Mouse (Mus musculus) brain, embryonic 14.5 days (tissue): ENCODE measurements around the gene Smoc1. TPM values are rescaled to one million over a fixed set of nuclear protein-coding genes. Genes with fewer than 3 reads are reported as not detected.

Experiments
- DNase-seq: peaks from one replicate; pipeline ENCODE4 v3.0.0-alpha.2; 2011; ENCODE audit warnings: low read depth
- CTCF ChIP-seq: fragments of 200-500 bp; IDR thresholded peaks from 2 replicates; pipeline ENCODE4 v1.5.1; 2012; ENCODE audit warnings: inconsistent platforms, mild to moderate bottlenecking, moderate library complexity, borderline replicate concordance; ENCODE audit not compliant: insufficient read depth, insufficient read length; ENCODE audit errors: extremely low read depth
- POLR2A ChIP-seq: fragments of 200-500 bp; IDR thresholded peaks from 2 replicates; pipeline ENCODE4 v1.6.1; 2012; ENCODE audit warnings: mild to moderate bottlenecking, inconsistent platforms, borderline replicate concordance; ENCODE audit not compliant: poor library complexity, insufficient read depth, insufficient read length, severe bottlenecking; ENCODE audit errors: extremely low read depth
- polyA plus RNA-seq: library from polyadenylated mRNA; depleted of rRNA; stranded (reverse); fragments of >200 nt; gene quantifications from 2 replicates; pipeline ENCODE4 v1.2.3, GENCODE M21; 2012

Gene Smoc1
- polyA plus RNA-seq, 1 experiment, result 40.0 TPM

DNA sequence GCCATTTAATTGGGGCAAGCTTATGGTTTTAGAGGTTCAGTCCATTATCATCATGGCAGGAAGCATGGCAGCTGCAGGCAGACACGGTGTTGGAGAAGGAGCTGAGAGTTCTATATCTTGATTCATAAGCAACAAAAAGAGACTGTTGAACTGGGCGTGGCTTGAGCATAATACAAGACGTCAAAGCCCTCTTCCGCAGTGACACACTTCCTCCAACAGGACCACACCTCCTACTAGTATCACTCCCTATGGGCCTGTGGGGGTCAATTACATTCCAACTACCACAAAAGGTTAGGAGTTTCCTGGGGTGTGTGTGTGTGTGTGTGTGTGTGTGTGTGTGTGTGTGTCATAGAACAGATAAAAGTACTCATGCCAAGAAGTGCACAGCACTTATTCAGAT, 25.7 kb upstream of the Smoc1 start:
- DNase-seq, result no peak

GRCm38 (mm10) chr12:81002841-81003635, 23.6 kb upstream of the Smoc1 start:
- TF ChIP-seq CTCF (no peak), POLR2A (no peak)
- DNase-seq, result peak; percentile 94

More for the DNA sequence above, 25.7 kb upstream of the Smoc1 start:
- TF ChIP-seq CTCF (no peak), POLR2A (no peak)

- no peak for TF ChIP-seq CTCF
- TF ChIP-seq POLR2A, result no peak
- DNase-seq, result peak; percentile 41
These were observed 16.8 kb upstream of the Smoc1 start for GRCm38 (mm10) chr12:81009813-81010212.

- TF ChIP-seq POLR2A, result no peak
- TF ChIP-seq CTCF, result no peak
- DNase-seq, result no peak
These were observed 14.6 kb upstream of the Smoc1 start for GRCm38 (mm10) chr12:81011994-81012393.

DNA sequence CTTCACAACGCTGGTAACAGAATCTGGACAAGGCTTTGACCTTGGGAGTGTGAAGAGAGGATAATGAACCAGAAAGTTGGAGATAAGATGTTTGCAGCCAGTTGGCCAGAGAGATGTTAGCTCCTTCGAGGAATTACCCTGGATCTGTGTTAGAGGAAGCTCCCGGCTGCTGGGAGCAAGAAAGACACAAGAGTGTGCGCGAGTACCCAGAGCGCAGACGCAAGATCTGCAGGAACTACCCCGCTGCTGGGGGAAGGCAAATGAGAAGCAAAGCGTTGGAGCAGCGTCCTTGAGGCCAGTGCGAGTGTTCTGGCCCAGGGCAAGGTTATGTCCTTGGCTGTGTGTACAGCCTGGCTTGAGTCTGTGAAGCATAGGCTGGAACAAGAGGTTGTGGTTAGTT, 13.1 kb upstream of the Smoc1 start:
- TF ChIP-seq POLR2A (no peak), CTCF (no peak)
- no peak for DNase-seq

DNA sequence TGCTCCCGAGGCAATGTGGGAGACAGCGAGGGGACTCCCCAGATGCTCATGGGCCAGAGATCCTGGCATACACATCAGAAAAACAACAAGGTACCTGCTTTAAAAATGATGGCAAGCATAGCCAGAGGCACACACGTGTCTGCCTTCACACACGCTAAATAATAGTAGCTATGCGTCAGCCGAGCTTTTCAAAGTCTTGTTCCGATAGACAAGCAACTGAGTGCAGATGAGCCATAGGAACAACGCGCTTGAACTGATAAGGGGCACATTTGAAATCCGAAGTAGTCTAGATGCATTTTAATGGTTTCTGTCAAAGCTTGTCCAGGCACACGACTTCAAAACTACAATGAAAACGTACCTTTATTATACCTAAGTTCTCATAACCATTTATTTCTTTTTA, 9.0 kb upstream of the Smoc1 start:
- no peak for DNase-seq
- TF ChIP-seq CTCF (no peak), POLR2A (no peak)

- no peak for TF ChIP-seq CTCF
- TF ChIP-seq POLR2A, result no peak
- DNase-seq, result no peak
These were observed 7.9 kb upstream of the Smoc1 start for GRCm38 (mm10) chr12:81018516-81019279.

DNA sequence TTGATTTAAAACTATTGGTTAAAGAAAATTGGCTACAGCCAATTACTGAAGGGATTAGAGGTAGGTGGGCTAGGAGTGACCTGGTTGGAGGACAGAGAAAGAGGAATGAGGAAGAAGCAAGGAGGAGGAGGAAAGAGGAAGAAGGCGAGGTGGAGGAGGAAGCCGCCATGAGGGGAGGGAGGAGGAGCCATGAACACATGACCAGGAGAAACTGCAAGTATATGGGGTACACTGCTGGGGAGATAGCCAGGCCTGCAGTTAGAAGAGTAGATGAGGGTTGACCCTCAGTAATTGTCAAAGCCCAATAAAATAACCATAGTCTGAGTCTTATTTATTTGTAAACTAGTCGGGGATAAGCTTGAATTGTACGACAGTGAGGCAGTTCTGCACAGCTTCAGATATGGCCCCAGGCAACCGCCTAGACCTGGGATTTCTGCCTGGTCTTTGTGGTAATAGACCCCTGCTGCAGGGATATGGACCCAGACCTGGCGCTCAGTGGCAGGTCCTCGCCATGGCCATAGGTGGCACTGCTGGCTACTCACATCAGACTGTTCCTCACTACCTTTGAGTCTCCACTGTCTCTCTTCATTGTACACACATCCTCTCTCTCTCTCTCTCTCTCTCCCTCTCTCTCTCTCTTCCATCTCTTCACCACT, 7.2 kb upstream of the Smoc1 start:
- no peak for DNase-seq
- TF ChIP-seq POLR2A, result no peak
- TF ChIP-seq CTCF, result no peak

GRCm38 (mm10) chr12:81024407-81024806, 2.2 kb upstream of the Smoc1 start:
- peak; percentile 8 for DNase-seq

GRCm38 (mm10) chr12:81024993-81025392, 1.6 kb upstream of the Smoc1 start:
- DNase-seq, result no peak
- TF ChIP-seq CTCF, result peak; percentile 20; the same call in 1 of the 2 replicates
- no peak for TF ChIP-seq POLR2A

More at GRCm38 (mm10) chr12:81024407-81024806, 2.2 kb upstream of the Smoc1 start:
- no peak for TF ChIP-seq POLR2A
- TF ChIP-seq CTCF, result no peak

DNA sequence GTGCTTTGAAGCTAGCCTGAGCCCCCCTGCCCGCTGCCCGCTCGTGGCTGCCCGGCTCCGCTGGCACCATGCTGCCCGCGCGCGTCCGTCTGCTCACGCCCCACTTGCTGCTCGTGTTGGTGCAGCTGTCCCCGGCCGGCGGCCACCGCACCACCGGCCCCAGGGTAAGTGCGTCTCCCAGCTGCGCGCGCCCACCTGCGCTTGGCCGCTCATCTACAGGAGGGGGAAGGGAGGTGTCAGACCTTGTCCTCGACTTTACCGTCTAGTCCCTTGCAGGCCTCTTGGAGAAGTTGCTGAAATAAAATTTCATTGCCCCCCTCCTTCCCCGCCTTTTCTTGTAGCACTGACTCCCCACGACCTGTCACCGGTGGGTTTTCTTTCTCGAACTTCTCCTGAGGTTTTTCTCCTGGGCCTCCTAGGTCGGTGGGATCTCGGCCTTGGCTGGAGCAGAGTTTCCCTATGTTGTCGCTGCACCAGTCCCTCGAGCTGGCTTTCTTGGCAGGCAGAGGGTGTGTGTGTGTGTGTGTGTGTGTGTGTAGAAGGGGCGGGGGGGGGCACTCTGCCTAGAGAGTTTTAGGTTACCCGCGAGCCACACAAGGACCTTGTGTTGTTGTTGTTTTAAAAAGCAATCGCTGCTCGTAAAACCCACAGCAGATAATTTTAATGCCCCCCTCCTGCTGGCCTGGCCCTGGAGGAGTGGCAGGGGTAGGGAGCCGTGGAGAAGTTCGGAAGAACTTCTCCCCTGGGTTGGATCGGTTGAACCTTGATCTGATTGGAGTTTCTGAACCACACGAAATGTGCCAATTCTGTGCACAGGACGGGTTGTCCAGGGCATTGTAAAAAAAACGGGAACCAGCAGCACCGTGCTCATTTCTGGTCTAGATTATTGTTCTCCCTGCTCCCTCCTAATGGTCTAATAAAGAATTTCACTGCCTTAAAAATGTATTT, 661 bp downstream of the Smoc1 start:
- TF ChIP-seq POLR2A (no peak), CTCF (no peak)
- peak; percentile 44 for DNase-seq

DNA sequence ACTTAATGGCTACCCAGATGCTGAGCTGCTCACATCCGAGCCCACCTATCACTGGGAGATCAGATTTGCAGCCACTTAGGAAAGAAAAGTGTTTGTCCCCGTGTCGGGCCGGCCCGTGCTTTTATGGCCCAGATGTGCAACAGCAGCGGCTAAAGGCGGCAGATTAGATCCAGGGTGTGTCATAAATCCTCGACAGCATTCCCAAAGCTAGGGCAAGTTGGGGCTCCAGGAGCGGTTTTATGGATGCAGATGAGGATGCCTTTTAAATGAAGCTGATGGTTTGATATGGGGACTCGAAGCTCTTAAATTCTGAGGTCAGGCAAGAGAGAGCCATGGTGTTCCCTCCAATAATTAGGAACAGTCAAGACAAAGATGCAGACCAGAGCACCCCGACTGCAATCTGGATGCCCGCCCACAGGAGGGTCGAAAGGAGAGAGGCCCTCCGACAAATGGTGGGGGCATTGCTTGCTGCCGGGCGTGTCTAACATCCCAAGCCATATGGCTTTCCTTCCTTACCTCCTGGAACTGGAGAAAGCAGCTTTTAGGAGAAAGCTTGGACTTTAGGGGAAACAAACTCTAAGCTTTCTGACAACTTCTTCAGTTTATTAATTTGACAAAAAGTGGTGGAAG, 1.8 kb downstream of the Smoc1 start:
- DNase-seq, result peak; percentile 18
- no peak for TF ChIP-seq POLR2A
- TF ChIP-seq CTCF, result no peak

DNA sequence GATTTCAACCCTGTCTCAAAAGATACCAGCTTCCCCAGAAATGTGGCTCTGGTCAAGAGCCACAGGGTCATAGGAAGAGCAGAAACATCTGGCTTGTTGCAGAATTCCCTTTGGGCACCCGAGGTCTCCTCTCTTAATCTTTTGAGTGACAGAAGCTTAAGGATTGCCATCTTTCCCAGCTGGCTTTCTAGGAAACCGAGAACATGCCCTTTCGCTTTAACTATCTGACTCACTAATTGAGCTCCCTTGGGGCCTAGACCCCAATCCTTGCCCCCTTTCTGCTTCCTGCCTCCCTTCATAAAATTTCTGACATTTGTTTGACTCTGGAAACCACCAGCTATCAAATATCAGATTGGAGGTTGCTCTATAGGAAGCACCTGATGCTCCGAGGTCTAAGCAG, 3.1 kb downstream of the Smoc1 start:
- no peak for TF ChIP-seq CTCF
- no peak for TF ChIP-seq POLR2A
- DNase-seq, result no peak
